Mouse (Mus musculus) embryonic facial prominence, embryonic 14.5 days (tissue): ENCODE data around the gene Aqp2. TPM values are rescaled to one million over a fixed set of nuclear protein-coding genes. Genes with fewer than 3 reads are reported as not detected.

ENCODE experiments used
- ATAC-seq: fragments of 200-750 bp; cut with Nextera tagmentation; 2 replicates; pipeline ENCODE4 v1.8.0; 2017; ENCODE audit warnings: low read depth, moderate number of reproducible peaks, moderate TSS enrichment
- DNase-seq: peaks from one replicate; pipeline ENCODE4 v3.0.0-alpha.2; 2015; ENCODE audit warnings: low spot score
- H3K27ac ChIP-seq: fragments of 300-500 bp; sonication (generic); replicated peaks from 2 replicates; pipeline ENCODE4 v1.5.1; 2014; ENCODE audit warnings: low read depth, mild to moderate bottlenecking, low read length, moderate library complexity
- H3K27me3 ChIP-seq: fragments of 300-500 bp; sonication (generic); replicated peaks from 2 replicates; pipeline ENCODE4 v1.6.1; 2014; ENCODE audit warnings: low read length; ENCODE audit not compliant: control insufficient read depth, insufficient read depth
- H3K36me3 ChIP-seq: fragments of 300-500 bp; sonication (generic); 2 replicates; pipeline ENCODE4 v1.6.1; 2014; ENCODE audit warnings: low read length, mixed read lengths; ENCODE audit not compliant: control insufficient read depth, insufficient read depth
- H3K4me1 ChIP-seq: fragments of 300-500 bp; sonication (generic); 2 replicates; pipeline ENCODE4 v1.6.1; 2014; ENCODE audit warnings: antibody characterized with exemption, low read length; ENCODE audit not compliant: control insufficient read depth, insufficient read depth
- H3K4me2 ChIP-seq: fragments of 300-500 bp; sonication (generic); 2 replicates; pipeline ENCODE4 v1.6.1; 2014; ENCODE audit warnings: low read depth, mild to moderate bottlenecking, low read length, moderate library complexity, mixed read lengths
- H3K4me3 ChIP-seq: fragments of 300-500 bp; sonication (generic); 2 replicates; pipeline ENCODE4 v1.5.1; 2014; ENCODE audit warnings: low read depth, mild to moderate bottlenecking, low read length
- H3K9ac ChIP-seq: fragments of 300-500 bp; sonication (generic); 2 replicates; pipeline ENCODE4 v1.6.1; 2014; ENCODE audit warnings: low read depth, mild to moderate bottlenecking, low read length, moderate library complexity, mixed read lengths
- H3K9me3 ChIP-seq: fragments of 300-500 bp; sonication (generic); 2 replicates; pipeline ENCODE4 v1.6.1; 2016; ENCODE audit warnings: low read length; ENCODE audit not compliant: control insufficient read depth
- WGBS: fragments of 180-500 bp; shearing (Covaris S2); extraction: QIAGEN DNeasy Blood & Tissue Kit; methylation state at CpG from one replicate; pipeline ENCODE4 v1.1.7; 2014; 5-methylcytosine and 5-hydroxymethylcytosine counted together
- polyA plus RNA-seq: library from polyadenylated mRNA; unstranded; fragments of >200 nt; fragmentation: Nextera tagmentation; extraction: Ambion mirVana; gene quantifications from 2 replicates; pipeline ENCODE4 v1.2.1, GENCODE M21; 2014

Aqp2 gene
- polyA plus RNA-seq, 1 experiment from 2014 or later, result 0.11 TPM

- DNase-seq (no peak), ATAC-seq (no peak)
- H3K4me1 ChIP-seq, result peaks cover 9% of the 10 kb centered on the region
- peaks cover 41% of the 10 kb centered on the region for H3K27me3 ChIP-seq
- no peak overlapping the region for H3K9ac ChIP-seq
- 64% methylated on average over 7 of the region's 7 CpGs for WGBS
- H3K36me3 ChIP-seq, result no peaks in the 10 kb centered on the region
- no peaks in the 10 kb centered on the region for H3K9me3 ChIP-seq
- no peak overlapping the region for H3K27ac ChIP-seq
- no peak overlapping the region for H3K4me3 ChIP-seq
- no peak overlapping the region for H3K4me2 ChIP-seq
Observed at GRCm38 (mm10) chr15:99603216-99603615, 24.4 kb downstream of the Aqp2 start.

- no peak for DNase-seq
- H3K4me1 ChIP-seq, result peaks cover 9% of the 10 kb centered on the region
- 82% methylated on average over 3 of the region's 3 CpGs for WGBS
Observed at GRCm38 (mm10) chr15:99605595-99605994, 26.7 kb downstream of the Aqp2 start.

GRCm38 (mm10) chr15:99606515-99606914 is 27.7 kb downstream of the Aqp2 start:
- ATAC-seq (no peak), DNase-seq (no peak)
- Histone ChIP-seq H3K4me2 (no peak overlapping the region), H3K27ac (no peak overlapping the region), H3K36me3 (no peaks in the 10 kb centered on the region), H3K4me3 (no peak overlapping the region), H3K4me1 (peaks cover 9% of the 10 kb centered on the region), H3K9ac (no peak overlapping the region), H3K27me3 (0 out of 2 replicates have a peak, but pooled peaks cover 17% of the 10 kb centered on the region), H3K9me3 (no peaks in the 10 kb centered on the region)
- WGBS, result 31% methylated on average over 5 of the region's 5 CpGs

More at GRCm38 (mm10) chr15:99605595-99605994, 26.7 kb downstream of the Aqp2 start:
- no peak overlapping the region for H3K27ac ChIP-seq
- no peak overlapping the region for H3K4me3 ChIP-seq
- H3K9me3 ChIP-seq, result no peaks in the 10 kb centered on the region
- no peak overlapping the region for H3K9ac ChIP-seq
- no peaks in the 10 kb centered on the region for H3K36me3 ChIP-seq
- ATAC-seq, result no peak
- H3K27me3 ChIP-seq, result peaks cover 26% of the 10 kb centered on the region; the same call in 1 of the 2 replicates
- no peak overlapping the region for H3K4me2 ChIP-seq

- no peak overlapping the region for H3K9ac ChIP-seq
- ATAC-seq (peak; percentile 84), DNase-seq (peak; percentile 65)
- H3K4me1 ChIP-seq, result peaks cover 9% of the 10 kb centered on the region
- H3K4me3 ChIP-seq, result no peak overlapping the region
- no peak overlapping the region for H3K27ac ChIP-seq
- H3K4me2 ChIP-seq, result no peak overlapping the region
- H3K9me3 ChIP-seq, result no peaks in the 10 kb centered on the region
- 6% methylated on average over 9 of the region's 10 CpGs for WGBS
- 0 out of 2 replicates have a peak, but pooled peaks cover 18% of the 10 kb centered on the region for H3K27me3 ChIP-seq
- H3K36me3 ChIP-seq, result no peaks in the 10 kb centered on the region
Observed at GRCm38 (mm10) chr15:99607388-99608113, 28.7 kb downstream of the Aqp2 start.

- Histone ChIP-seq H3K4me2 (no peak overlapping the region), H3K36me3 (no peaks in the 10 kb centered on the region), H3K4me1 (peaks cover 9% of the 10 kb centered on the region), H3K27me3 (0 out of 2 replicates have a peak, but pooled peaks cover 14% of the 10 kb centered on the region), H3K9ac (no peak overlapping the region), H3K4me3 (no peak overlapping the region), H3K9me3 (no peaks in the 10 kb centered on the region), H3K27ac (no peak overlapping the region)
- WGBS, result 69% methylated on average over 13 of the region's 13 CpGs
- ATAC-seq (no peak), DNase-seq (no peak)
Observed at GRCm38 (mm10) chr15:99608382-99609125, 29.7 kb downstream of the Aqp2 start.

GRCm38 (mm10) chr15:99611563-99611962 is 32.7 kb downstream of the Aqp2 start:
- Histone ChIP-seq H3K4me3 (no peak overlapping the region), H3K9ac (no peak overlapping the region), H3K4me2 (no peak overlapping the region), H3K27ac (no peak overlapping the region), H3K4me1 (peaks cover 23% of the 10 kb centered on the region), H3K36me3 (no peaks in the 10 kb centered on the region), H3K27me3 (peaks cover 2% of the 10 kb centered on the region; the same call in 1 of the 2 replicates), H3K9me3 (no peaks in the 10 kb centered on the region)
- 57% methylated on average over 7 of the region's 7 CpGs for WGBS
- DNase-seq (no peak), ATAC-seq (no peak)

- Histone ChIP-seq H3K27ac (no peak overlapping the region), H3K9me3 (no peaks in the 10 kb centered on the region), H3K4me3 (no peak overlapping the region), H3K4me1 (peaks cover 14% of the 10 kb centered on the region; the same call in 1 of the 2 replicates), H3K27me3 (peaks cover 2% of the 10 kb centered on the region; the same call in 1 of the 2 replicates), H3K36me3 (no peaks in the 10 kb centered on the region), H3K4me2 (peak overlapping the region; percentile 21; the same call in 1 of the 2 replicates), H3K9ac (no peak overlapping the region)
- ATAC-seq (no peak), DNase-seq (no peak)
- WGBS, result 73% methylated on average over 13 of the region's 13 CpGs
Observed at GRCm38 (mm10) chr15:99614273-99614672, 35.4 kb downstream of the Aqp2 start.

- H3K27ac ChIP-seq, result 0 out of 2 replicates have a peak overlapping the region, but pooled peaks have one; percentile 9
- H3K9ac ChIP-seq, result no peak overlapping the region
- 4% methylated on average over 12 of the region's 12 CpGs for WGBS
- no peak overlapping the region for H3K4me3 ChIP-seq
- ATAC-seq, result peak; percentile 58
- peaks cover 14% of the 10 kb centered on the region; the same call in 1 of the 2 replicates for H3K4me1 ChIP-seq
- H3K9me3 ChIP-seq, result no peaks in the 10 kb centered on the region
- H3K4me2 ChIP-seq, result peak overlapping the region; percentile 21; the same call in 1 of the 2 replicates
- peaks cover 2% of the 10 kb centered on the region; the same call in 1 of the 2 replicates for H3K27me3 ChIP-seq
- peak; percentile 86 for DNase-seq
- 0 out of 2 replicates have a peak, but pooled peaks cover 4% of the 10 kb centered on the region for H3K36me3 ChIP-seq
Observed at GRCm38 (mm10) chr15:99614753-99615152, 35.9 kb downstream of the Aqp2 start.
